Mouse (Mus musculus) forebrain, embryonic 15.5 days (tissue): ENCODE results near the gene Gm11146. TPM values are rescaled to one million over a fixed set of nuclear protein-coding genes. Genes with fewer than 3 reads are reported as not detected.

Experiments used
- ATAC-seq: fragments of 200-750 bp; cut with Nextera tagmentation; replicated peaks from 2 replicates; pipeline ENCODE4 v1.8.0; 2017; ENCODE audit warnings: mild to moderate bottlenecking, moderate TSS enrichment, moderate library complexity
- H3K27ac ChIP-seq: fragments of 300-500 bp; sonication (generic); replicated peaks from 2 replicates; pipeline ENCODE4 v1.5.1; 2015; ENCODE audit warnings: mild to moderate bottlenecking, inconsistent platforms
- H3K27me3 ChIP-seq: fragments of 300-500 bp; sonication (generic); 2 replicates; pipeline ENCODE4 v1.6.1; 2015; ENCODE audit warnings: inconsistent platforms
- H3K36me3 ChIP-seq: fragments of 300-500 bp; sonication (generic); 2 replicates; pipeline ENCODE4 v1.6.1; 2015; ENCODE audit warnings: mild to moderate bottlenecking, inconsistent platforms
- H3K4me1 ChIP-seq: fragments of 300-500 bp; sonication (generic); 2 replicates; pipeline ENCODE4 v1.6.1; 2015; ENCODE audit warnings: inconsistent platforms
- H3K4me2 ChIP-seq: fragments of 300-500 bp; sonication (generic); replicated peaks from 2 replicates; pipeline ENCODE4 v1.6.1; 2015; ENCODE audit warnings: mild to moderate bottlenecking, inconsistent platforms
- H3K4me3 ChIP-seq: fragments of 300-500 bp; sonication (generic); 2 replicates; pipeline ENCODE4 v1.5.1; 2015; ENCODE audit warnings: mild to moderate bottlenecking, inconsistent platforms
- H3K9ac ChIP-seq: fragments of 300-500 bp; sonication (generic); replicated peaks from 2 replicates; pipeline ENCODE4 v1.6.1; 2015; ENCODE audit warnings: mild to moderate bottlenecking, inconsistent platforms
- H3K9me3 ChIP-seq: fragments of 300-500 bp; sonication (generic); 2 replicates; pipeline ENCODE4 v1.6.1; 2016; ENCODE audit warnings: inconsistent platforms
- WGBS: fragments of 180-500 bp; shearing (Covaris S2); methylation state at CpG from one replicate; pipeline ENCODE4 v1.1.7; 2015; ENCODE audit warnings: mixed read lengths; 5-methylcytosine and 5-hydroxymethylcytosine counted together
- polyA plus RNA-seq: library from polyadenylated mRNA; unstranded; fragments of >200 nt; fragmentation: Nextera tagmentation; extraction: Ambion mirVana; gene quantifications from 2 replicates; pipeline ENCODE4 v1.2.1, GENCODE M21; 2015

Gene Gm11146
- polyA plus RNA-seq: not detected in 2 replicates

GRCm38 (mm10) chr16:77601994-77602393 is at the start of gene Gm11146:
TSS of gene Gm11146 (minus strand) at chr16:77602094.
- H3K27ac ChIP-seq: no peak within 1 kb of the TSS
- no peaks in the 10 kb centered on the region for H3K9me3 ChIP-seq
- peaks cover 7% of the 10 kb centered on the region; the same call in 1 of the 2 replicates for H3K36me3 ChIP-seq
- no peaks in the 10 kb centered on the region for H3K27me3 ChIP-seq
- H3K4me2 ChIP-seq: no peak within 1 kb of the TSS
- peaks cover 19% of the 10 kb centered on the region for H3K4me1 ChIP-seq
- ATAC-seq: no peak
- no peak within 1 kb of the TSS for H3K4me3 ChIP-seq
- no peak within 1 kb of the TSS for H3K9ac ChIP-seq
- 85% methylated on average over 1 of the region's 1 CpGs for WGBS

DNA sequence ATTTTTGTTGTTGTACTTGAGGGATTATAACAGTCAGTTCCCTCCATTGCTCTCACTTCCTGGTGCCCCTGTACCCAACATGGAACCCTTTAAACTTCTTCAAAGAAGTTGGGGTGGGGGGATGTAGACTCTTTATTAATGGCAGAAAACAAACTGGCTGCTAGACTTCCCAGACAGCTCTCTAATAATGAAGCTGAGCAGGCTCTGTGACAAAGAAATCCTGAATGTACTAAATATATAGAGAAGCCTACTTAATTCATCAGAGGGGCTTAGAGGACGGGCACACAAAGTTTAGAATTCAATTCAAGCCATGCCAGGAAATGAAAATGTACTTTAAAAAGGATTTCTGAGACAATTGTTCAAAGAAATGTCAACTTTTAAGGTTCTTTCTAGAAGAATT is 48.7 kb upstream of the Gm11146 start:
- Histone ChIP-seq H3K9ac (no peak overlapping the region), H3K36me3 (no peaks in the 10 kb centered on the region), H3K9me3 (no peaks in the 10 kb centered on the region), H3K4me2 (no peak overlapping the region), H3K4me3 (no peak overlapping the region), H3K27ac (peak overlapping the region; percentile 41; the same call in 1 of the 2 replicates), H3K4me1 (peaks cover 38% of the 10 kb centered on the region), H3K27me3 (no peaks in the 10 kb centered on the region)
- 11% methylated on average over 1 of the region's 1 CpGs for WGBS
- ATAC-seq: no peak

DNA sequence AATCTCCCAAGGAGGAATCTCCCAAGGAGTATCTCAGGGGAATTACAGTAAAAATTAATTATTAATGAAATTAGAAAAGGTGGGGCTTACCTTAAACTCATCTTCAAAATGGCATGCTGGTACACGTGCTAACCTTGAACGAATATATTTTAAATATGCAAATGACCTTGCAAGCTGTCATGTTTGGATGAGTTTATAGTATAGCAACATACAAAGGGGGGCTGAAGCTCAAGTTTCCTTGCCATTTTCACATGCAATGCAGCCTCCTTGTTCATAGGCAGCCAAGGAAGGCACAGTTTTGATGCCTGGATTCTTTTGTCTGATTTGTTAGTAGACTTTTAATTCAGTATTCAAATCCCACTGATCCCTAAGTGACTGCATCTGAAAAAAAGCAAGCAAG is 47.1 kb upstream of the Gm11146 start:
- no peak for ATAC-seq
- H3K36me3 ChIP-seq: no peaks in the 10 kb centered on the region
- no peaks in the 10 kb centered on the region for H3K9me3 ChIP-seq
- 11% methylated on average over 2 of the region's 2 CpGs for WGBS
- peak overlapping the region; percentile 86 for H3K27ac ChIP-seq
- H3K27me3 ChIP-seq: no peaks in the 10 kb centered on the region
- H3K4me3 ChIP-seq: no peak overlapping the region
- H3K9ac ChIP-seq: no peak overlapping the region
- H3K4me2 ChIP-seq: peak overlapping the region; percentile 3; the same call in 1 of the 2 replicates
- H3K4me1 ChIP-seq: peaks cover 45% of the 10 kb centered on the region

GRCm38 (mm10) chr16:77648181-77648580 is 46.3 kb upstream of the Gm11146 start:
- peak overlapping the region; percentile 86 for H3K27ac ChIP-seq
- H3K36me3 ChIP-seq: no peaks in the 10 kb centered on the region
- H3K4me2 ChIP-seq: peak overlapping the region; percentile 12; the same call in 1 of the 2 replicates
- H3K9ac ChIP-seq: 0 out of 2 replicates have a peak overlapping the region, but pooled peaks have one; percentile 13
- no peaks in the 10 kb centered on the region for H3K27me3 ChIP-seq
- 12% methylated on average over 2 of the region's 2 CpGs for WGBS
- no peak for ATAC-seq
- no peak overlapping the region for H3K4me3 ChIP-seq
- H3K4me1 ChIP-seq: peaks cover 53% of the 10 kb centered on the region
- H3K9me3 ChIP-seq: no peaks in the 10 kb centered on the region

GRCm38 (mm10) chr16:77646146-77646545 is 44.3 kb upstream of the Gm11146 start:
- no peaks in the 10 kb centered on the region for H3K9me3 ChIP-seq
- peak overlapping the region; percentile 89 for H3K27ac ChIP-seq
- H3K4me1 ChIP-seq: peaks cover 61% of the 10 kb centered on the region
- no peak for ATAC-seq
- H3K27me3 ChIP-seq: no peaks in the 10 kb centered on the region
- no peaks in the 10 kb centered on the region for H3K36me3 ChIP-seq
- WGBS: 32% methylated on average over 7 of the region's 7 CpGs
- peak overlapping the region; percentile 49 for H3K9ac ChIP-seq
- peak overlapping the region; percentile 34 for H3K4me3 ChIP-seq
- peak overlapping the region; percentile 52 for H3K4me2 ChIP-seq

- H3K4me1 ChIP-seq: peaks cover 55% of the 10 kb centered on the region
- WGBS: 10% methylated on average over 1 of the region's 1 CpGs
- H3K4me2 ChIP-seq: peak overlapping the region; percentile 43
- no peaks in the 10 kb centered on the region for H3K27me3 ChIP-seq
- H3K36me3 ChIP-seq: no peaks in the 10 kb centered on the region
- H3K9ac ChIP-seq: peak overlapping the region; percentile 43
- peak overlapping the region; percentile 86 for H3K27ac ChIP-seq
- H3K9me3 ChIP-seq: no peaks in the 10 kb centered on the region
- H3K4me3 ChIP-seq: peak overlapping the region; percentile 49
- peak; percentile 24; the same call in 1 of the 2 replicates for ATAC-seq
Measured at GRCm38 (mm10) chr16:77644976-77645375, 43.1 kb upstream of the Gm11146 start.

DNA sequence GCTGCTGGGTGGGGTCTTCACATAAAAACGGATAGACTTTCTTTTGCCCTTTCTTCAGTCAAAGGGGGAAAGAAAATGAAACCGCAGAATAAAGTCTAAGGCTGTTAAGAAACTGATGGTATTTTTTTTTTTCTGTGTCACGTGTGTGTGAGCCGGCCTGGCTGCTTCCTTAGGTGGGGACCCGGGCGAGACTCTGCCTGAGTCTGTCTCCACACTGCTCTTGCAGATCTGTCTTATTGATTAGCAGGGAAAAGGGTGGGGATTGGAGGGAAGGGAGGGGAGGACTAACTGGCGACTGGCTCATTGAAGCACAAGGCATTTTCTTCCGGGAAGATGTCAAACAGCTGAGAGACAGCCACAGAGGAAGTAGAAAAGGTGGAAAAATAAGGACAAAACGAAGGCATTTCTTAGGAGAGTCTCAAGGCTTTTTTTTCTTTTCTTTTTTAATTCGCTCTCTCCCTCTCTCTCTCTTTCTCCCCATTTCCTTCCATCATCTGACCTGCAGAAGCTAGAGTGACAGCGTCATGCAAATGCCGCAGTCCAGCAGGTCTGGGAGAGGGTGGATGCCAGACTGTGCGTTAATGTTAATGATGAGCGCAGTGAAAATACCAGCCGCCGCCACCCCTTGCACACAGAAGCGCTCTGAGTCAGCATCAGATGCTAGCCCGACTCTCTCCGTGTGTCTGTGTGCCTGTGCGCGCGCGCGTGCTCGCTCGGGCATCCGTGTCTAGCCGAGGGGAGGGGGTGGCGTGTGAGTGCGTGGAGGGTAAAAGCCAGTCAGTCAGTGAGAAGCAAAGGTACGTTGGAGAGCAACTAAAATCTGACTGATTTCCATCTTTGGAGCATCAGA is 42.2 kb upstream of the Gm11146 start:
- Histone ChIP-seq H3K4me1 (peaks cover 49% of the 10 kb centered on the region), H3K9me3 (no peaks in the 10 kb centered on the region), H3K27me3 (no peaks in the 10 kb centered on the region), H3K4me2 (peak overlapping the region; percentile 68), H3K36me3 (no peaks in the 10 kb centered on the region), H3K4me3 (peak overlapping the region; percentile 49), H3K27ac (peak overlapping the region; percentile 99), H3K9ac (peak overlapping the region; percentile 66)
- under 1% methylated on average over 31 of the region's 31 CpGs for WGBS
- peak; percentile 95 for ATAC-seq

DNA sequence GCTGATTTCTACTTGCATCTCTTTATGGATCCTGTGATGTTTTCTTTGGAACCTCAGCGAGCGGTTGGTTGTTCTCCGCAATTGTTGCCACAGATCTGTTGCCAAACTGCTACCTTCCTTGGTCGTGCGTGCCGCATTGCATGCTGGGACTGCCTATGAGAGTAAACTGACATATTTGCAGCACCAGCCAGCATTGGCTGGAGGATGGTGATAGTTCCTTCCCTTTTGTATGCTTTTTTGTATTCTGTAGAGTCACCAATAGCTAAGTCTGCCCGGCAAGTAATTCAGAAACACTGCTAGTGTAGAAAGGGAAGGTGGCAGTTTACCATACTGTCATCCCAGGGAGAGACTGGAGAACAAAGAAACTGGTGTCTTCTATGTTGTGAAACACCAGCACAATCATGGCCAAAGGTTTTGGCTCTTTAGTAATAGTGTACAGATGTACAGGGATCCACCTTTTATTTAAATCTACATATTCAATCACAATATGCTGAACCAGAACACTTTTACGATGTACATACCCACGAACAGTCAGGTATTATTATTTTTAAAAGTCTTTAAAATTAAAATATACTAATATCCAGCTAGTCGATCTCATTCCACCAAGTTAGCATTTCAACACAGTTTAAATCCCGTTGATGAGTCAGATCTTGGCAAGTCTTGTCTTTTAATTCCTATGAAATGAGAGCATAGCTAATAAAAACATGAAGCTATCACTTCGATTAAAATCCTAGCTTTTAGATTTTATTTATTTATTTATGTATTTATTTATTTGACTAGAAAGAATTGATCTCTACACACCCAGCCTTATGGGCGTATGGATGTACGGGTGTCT is 41.4 kb upstream of the Gm11146 start:
- Histone ChIP-seq H3K27me3 (no peaks in the 10 kb centered on the region), H3K4me2 (peak overlapping the region; percentile 68), H3K27ac (peak overlapping the region; percentile 99), H3K9me3 (no peaks in the 10 kb centered on the region), H3K36me3 (no peaks in the 10 kb centered on the region), H3K4me1 (peaks cover 41% of the 10 kb centered on the region), H3K9ac (peak overlapping the region; percentile 66), H3K4me3 (peak overlapping the region; percentile 49)
- 0 out of 2 replicates have a peak, but pooled peaks have one; percentile 0 for ATAC-seq
- WGBS: 48% methylated on average over 14 of the region's 14 CpGs

GRCm38 (mm10) chr16:77636497-77636896 is 34.6 kb upstream of the Gm11146 start:
- Histone ChIP-seq H3K4me2 (no peak overlapping the region), H3K27me3 (no peaks in the 10 kb centered on the region), H3K4me3 (no peak overlapping the region), H3K4me1 (peaks cover 27% of the 10 kb centered on the region), H3K36me3 (no peaks in the 10 kb centered on the region), H3K9ac (no peak overlapping the region), H3K9me3 (no peaks in the 10 kb centered on the region), H3K27ac (peak overlapping the region; percentile 74)
- WGBS: 15% methylated on average over 6 of the region's 6 CpGs
- peak; percentile 63 for ATAC-seq

GRCm38 (mm10) chr16:77632315-77632881 is 30.5 kb upstream of the Gm11146 start:
- peaks cover 22% of the 10 kb centered on the region for H3K4me1 ChIP-seq
- no peak overlapping the region for H3K9ac ChIP-seq
- 87% methylated on average over 6 of the region's 6 CpGs for whole genome bisulfite sequencing
- no peak overlapping the region for H3K4me3 ChIP-seq
- H3K36me3 ChIP-seq: no peaks in the 10 kb centered on the region
- ATAC-seq: no peak
- H3K9me3 ChIP-seq: no peaks in the 10 kb centered on the region
- no peak overlapping the region for H3K4me2 ChIP-seq
- no peak overlapping the region for H3K27ac ChIP-seq
- no peaks in the 10 kb centered on the region for H3K27me3 ChIP-seq

DNA sequence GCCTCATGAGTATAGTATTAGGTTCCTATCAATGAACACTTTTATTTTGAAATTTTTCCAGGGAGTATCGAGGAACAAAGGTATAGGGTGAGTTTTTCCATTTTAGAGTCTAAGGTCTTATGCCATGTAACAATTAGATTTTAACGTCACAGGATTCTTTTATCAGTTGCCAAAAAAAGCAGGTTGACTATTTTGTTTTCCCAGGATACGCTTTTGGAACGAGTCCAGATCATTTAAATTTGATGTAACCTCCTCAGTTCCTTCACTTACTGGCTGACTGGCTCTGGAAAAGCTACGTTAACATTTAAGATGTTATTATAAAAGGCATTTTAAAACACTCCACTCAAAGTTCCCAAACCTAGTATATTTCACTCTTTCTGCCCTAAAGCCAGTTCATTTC is 20.8 kb upstream of the Gm11146 start:
- no peak for ATAC-seq
- no peaks in the 10 kb centered on the region for H3K9me3 ChIP-seq
- H3K36me3 ChIP-seq: 0 out of 2 replicates have a peak, but pooled peaks cover 2% of the 10 kb centered on the region
- no peak overlapping the region for H3K9ac ChIP-seq
- no peak overlapping the region for H3K4me2 ChIP-seq
- H3K4me3 ChIP-seq: no peak overlapping the region
- H3K27ac ChIP-seq: peak overlapping the region; percentile 38; the same call in 1 of the 2 replicates
- H3K27me3 ChIP-seq: no peaks in the 10 kb centered on the region
- WGBS: 37% methylated on average over 5 of the region's 5 CpGs
- H3K4me1 ChIP-seq: peaks cover 10% of the 10 kb centered on the region
